Mouse (Mus musculus) limb, embryonic 11.5 days (tissue): ENCODE results near the gene Notum. TPM values are rescaled to one million over a fixed set of nuclear protein-coding genes. Genes with fewer than 3 reads are reported as not detected.
A peak's percentile ranks its signal among the peaks of the same experiment; 100 is the strongest.
"Not testable (repeated sequence)": the region's sequence is repeated elsewhere in the genome, so short reads cannot be mapped to it uniquely, and the experiment has no call there.

Experiments
- ATAC-seq: fragments of 200-750 bp; cut with Nextera tagmentation; 2 replicates; pipeline ENCODE4 v1.8.0; 2017; ENCODE audit warnings: low read depth; ENCODE audit not compliant: insufficient number of reproducible peaks, low FRiP score, low TSS enrichment
- DNase-seq: peaks from one replicate; pipeline ENCODE4 v3.0.0-alpha.2; 2015; ENCODE audit warnings: low spot score
- H3K27ac ChIP-seq: fragments of 300-500 bp; sonication (generic); replicated peaks from 2 replicates; pipeline ENCODE4 v1.5.1; 2014; ENCODE audit warnings: low read depth, mild to moderate bottlenecking, low read length
- H3K27me3 ChIP-seq: fragments of 300-500 bp; sonication (generic); 2 replicates; pipeline ENCODE4 v1.6.1; 2014; ENCODE audit warnings: mild to moderate bottlenecking, low read length, mixed read lengths; ENCODE audit not compliant: control insufficient read depth, insufficient read depth
- H3K36me3 ChIP-seq: fragments of 300-500 bp; sonication (generic); 2 replicates; pipeline ENCODE4 v1.6.1; 2014; ENCODE audit warnings: mild to moderate bottlenecking, low read length, moderate library complexity, mixed read lengths; ENCODE audit not compliant: control insufficient read depth, insufficient read depth
- H3K4me1 ChIP-seq: fragments of 300-500 bp; sonication (generic); 2 replicates; pipeline ENCODE4 v1.6.1; 2014; ENCODE audit warnings: low read length, mixed read lengths; ENCODE audit not compliant: control insufficient read depth, insufficient read depth
- H3K4me2 ChIP-seq: fragments of 300-500 bp; sonication (generic); 2 replicates; pipeline ENCODE4 v1.6.1; 2014; ENCODE audit warnings: low read depth, mild to moderate bottlenecking, moderate library complexity; ENCODE audit not compliant: severe bottlenecking
- H3K4me3 ChIP-seq: fragments of 300-500 bp; sonication (generic); 2 replicates; pipeline ENCODE4 v1.5.1; 2014; ENCODE audit warnings: low read depth, low read length
- H3K9ac ChIP-seq: fragments of 300-500 bp; sonication (generic); 2 replicates; pipeline ENCODE4 v1.6.1; 2014; ENCODE audit warnings: mild to moderate bottlenecking, low read length
- H3K9me3 ChIP-seq: fragments of 300-500 bp; sonication (generic); 2 replicates; pipeline ENCODE4 v1.6.1; 2016; ENCODE audit warnings: low read length; ENCODE audit not compliant: control insufficient read depth
- WGBS: fragments of 180-500 bp; shearing (Covaris S2); extraction: QIAGEN DNeasy Blood & Tissue Kit; methylation state at CpG from one replicate; pipeline ENCODE4 v1.1.7; 2014; 5-methylcytosine and 5-hydroxymethylcytosine counted together
- polyA plus RNA-seq: library from polyadenylated mRNA; unstranded; fragments of >200 nt; fragmentation: Nextera tagmentation; extraction: Ambion mirVana; gene quantifications from 2 replicates; pipeline ENCODE4 v1.2.1, GENCODE M21; 2014

Gene Notum
- polyA plus RNA-seq, 1 experiment from 2014 or later = 7.5 TPM

GRCm38 (mm10) chr11:120684660-120685059 lies 23.7 kb upstream of the Notum start:
- Histone ChIP-seq H3K27me3 (no peaks in the 10 kb centered on the region), H3K4me3 (no peak overlapping the region), H3K27ac (no peak overlapping the region), H3K9ac (no peak overlapping the region), H3K36me3 (peaks cover 9% of the 10 kb centered on the region; the same call in 1 of the 2 replicates), H3K9me3 (no peaks in the 10 kb centered on the region), H3K4me1 (no peaks in the 10 kb centered on the region), H3K4me2 (no peak overlapping the region)
- DNase-seq (no peak), ATAC-seq (no peak)
- WGBS = 89% methylated on average over 2 of the region's 2 CpGs

DNA sequence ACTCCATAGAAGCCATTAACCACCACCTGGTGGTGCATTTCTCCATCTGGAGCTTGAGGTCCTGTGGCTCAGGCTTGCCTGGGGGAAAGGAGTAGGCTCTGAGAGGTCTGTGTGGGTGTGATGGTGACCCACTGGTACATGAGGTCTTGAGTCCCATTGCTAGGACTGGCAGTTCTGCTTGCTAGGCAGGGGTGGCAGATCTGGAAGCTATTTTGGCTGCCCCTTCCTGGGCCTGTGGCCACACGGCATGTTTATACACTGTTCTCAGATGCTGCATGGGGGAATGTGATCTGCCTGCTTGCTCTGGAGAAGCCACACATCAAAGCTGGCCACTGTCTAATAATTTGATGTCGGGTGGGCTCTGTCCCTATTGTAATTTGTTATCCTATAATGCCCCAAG lies 23.1 kb upstream of the Notum start:
- Histone ChIP-seq H3K36me3 (peaks cover 9% of the 10 kb centered on the region; the same call in 1 of the 2 replicates), H3K27ac (no peak overlapping the region), H3K4me1 (no peaks in the 10 kb centered on the region), H3K27me3 (no peaks in the 10 kb centered on the region), H3K9me3 (no peaks in the 10 kb centered on the region), H3K4me3 (no peak overlapping the region), H3K4me2 (no peak overlapping the region), H3K9ac (no peak overlapping the region)
- ATAC-seq (no peak), DNase-seq (no peak)
- 78% methylated on average over 2 of the region's 2 CpGs for WGBS

- WGBS = 93% methylated on average over 3 of the region's 3 CpGs
- Histone ChIP-seq H3K27ac (no peak overlapping the region), H3K4me1 (no peaks in the 10 kb centered on the region), H3K27me3 (no peaks in the 10 kb centered on the region), H3K9me3 (no peaks in the 10 kb centered on the region), H3K4me2 (no peak overlapping the region), H3K36me3 (peaks cover 10% of the 10 kb centered on the region; the same call in 1 of the 2 replicates), H3K4me3 (no peak overlapping the region), H3K9ac (no peak overlapping the region)
- DNase-seq (no peak), ATAC-seq (no peak)
Observed at GRCm38 (mm10) chr11:120683536-120683935, 22.6 kb upstream of the Notum start.

GRCm38 (mm10) chr11:120682683-120683082 lies 21.7 kb upstream of the Notum start:
- DNase-seq = no peak
- ATAC-seq = no peak
- Histone ChIP-seq H3K36me3 (peaks cover 13% of the 10 kb centered on the region; the same call in 1 of the 2 replicates), H3K4me3 (no peak overlapping the region), H3K9ac (no peak overlapping the region), H3K27ac (no peak overlapping the region), H3K4me1 (no peaks in the 10 kb centered on the region), H3K4me2 (no peak overlapping the region), H3K27me3 (no peaks in the 10 kb centered on the region), H3K9me3 (no peaks in the 10 kb centered on the region)
- WGBS = 92% methylated on average over 5 of the region's 5 CpGs

DNA sequence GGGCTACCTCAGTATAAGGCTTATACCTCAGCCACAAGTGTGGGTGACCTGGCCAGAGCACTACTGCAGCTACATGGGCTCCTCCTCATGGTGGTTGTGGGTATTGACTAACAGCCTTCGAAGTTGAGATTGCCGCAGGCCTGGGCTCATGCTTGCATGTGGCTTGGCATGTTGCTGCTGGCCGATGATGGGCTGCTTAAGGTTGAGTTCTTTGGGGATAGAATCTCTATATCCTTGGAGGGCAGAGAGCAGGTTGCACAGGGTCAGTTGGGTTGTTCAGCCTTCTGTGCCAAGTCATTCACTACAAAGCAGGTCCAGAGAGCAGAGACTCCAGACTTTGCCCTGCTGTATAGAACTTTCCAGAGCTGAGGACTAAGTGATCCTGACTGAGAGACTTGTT lies 18.9 kb upstream of the Notum start:
- H3K9me3 ChIP-seq = no peaks in the 10 kb centered on the region
- H3K9ac ChIP-seq = no peak overlapping the region
- peaks cover 11% of the 10 kb centered on the region; the same call in 1 of the 2 replicates for H3K36me3 ChIP-seq
- no peak for ATAC-seq
- H3K4me3 ChIP-seq = no peak overlapping the region
- H3K27ac ChIP-seq = no peak overlapping the region
- no peaks in the 10 kb centered on the region for H3K27me3 ChIP-seq
- WGBS = 85% methylated on average over 3 of the region's 3 CpGs
- no peak for DNase-seq
- H3K4me2 ChIP-seq = no peak overlapping the region
- no peaks in the 10 kb centered on the region for H3K4me1 ChIP-seq

GRCm38 (mm10) chr11:120676951-120677350 lies 16.0 kb upstream of the Notum start:
- H3K4me2 ChIP-seq = no peak overlapping the region
- no peak for DNase-seq
- no peak overlapping the region for H3K4me3 ChIP-seq
- ATAC-seq = no peak
- no peaks in the 10 kb centered on the region for H3K27me3 ChIP-seq
- peaks cover 7% of the 10 kb centered on the region; the same call in 1 of the 2 replicates for H3K36me3 ChIP-seq
- H3K9me3 ChIP-seq = no peaks in the 10 kb centered on the region
- 94% methylated on average over 4 of the region's 4 CpGs for WGBS
- H3K9ac ChIP-seq = no peak overlapping the region
- H3K27ac ChIP-seq = no peak overlapping the region
- peaks cover 6% of the 10 kb centered on the region; the same call in 1 of the 2 replicates for H3K4me1 ChIP-seq

GRCm38 (mm10) chr11:120675875-120676274 lies 14.9 kb upstream of the Notum start:
- not testable (repeated sequence) for H3K9ac ChIP-seq, H3K36me3 ChIP-seq, H3K4me1 ChIP-seq, H3K4me3 ChIP-seq, H3K9me3 ChIP-seq, DNase-seq, ATAC-seq, H3K27ac ChIP-seq, H3K4me2 ChIP-seq, H3K27me3 ChIP-seq
- WGBS = 96% methylated on average over 4 of the region's 5 CpGs

DNA sequence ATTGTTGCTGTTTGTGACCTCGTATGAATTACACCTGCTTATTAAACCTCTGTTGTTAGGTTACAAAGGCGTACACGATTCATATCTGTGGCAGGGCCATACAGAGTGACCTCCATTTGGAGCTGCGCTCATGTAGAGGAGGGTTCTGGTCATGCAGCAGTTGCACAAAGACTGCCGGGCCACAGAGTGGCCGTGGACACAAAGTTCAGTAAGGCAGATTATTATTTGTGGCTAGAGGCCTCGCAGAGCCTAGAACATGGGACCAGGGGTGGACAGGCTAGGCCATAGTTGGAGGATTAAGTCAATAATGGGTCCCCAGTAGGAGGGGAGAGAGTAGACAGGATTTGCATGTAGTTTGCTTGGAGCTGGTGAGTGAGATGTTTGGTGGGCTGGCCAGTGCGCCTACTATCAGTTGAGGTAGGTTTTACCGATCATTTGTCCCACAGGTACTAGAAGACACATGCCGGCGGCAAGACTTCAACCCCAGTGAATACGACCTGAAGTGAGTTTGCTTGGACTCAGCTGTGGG lies 12.7 kb upstream of the Notum start:
- Histone ChIP-seq H3K9me3 (no peaks in the 10 kb centered on the region), H3K4me1 (peaks cover 6% of the 10 kb centered on the region; the same call in 1 of the 2 replicates), H3K36me3 (peaks cover 5% of the 10 kb centered on the region; the same call in 1 of the 2 replicates), H3K9ac (peak overlapping the region; percentile 82), H3K27me3 (no peaks in the 10 kb centered on the region), H3K4me3 (peak overlapping the region; percentile 68), H3K27ac (peak overlapping the region; percentile 80; the same call in 1 of the 2 replicates), H3K4me2 (peak overlapping the region; percentile 81)
- ATAC-seq (peak; percentile 18; the same call in 1 of the 2 replicates), DNase-seq (no peak)
- 43% methylated on average over 12 of the region's 12 CpGs for WGBS
